Mouse (Mus musculus) thymus, postnatal 14 days (tissue): Measurements from ENCODE around the gene Yaf2.
"Not testable (repeated sequence)": the region's sequence is repeated elsewhere in the genome, so short reads cannot be mapped to it uniquely, and the experiment has no call there.

Source experiments
- DNase-seq: peaks from one replicate; pipeline ENCODE4 v3.0.0; 2021

The Yaf2 gene

GRCm38 (mm10) chr15:93251553-93252250 is 85.0 kb downstream of the Yaf2 start:
- peak; percentile 27 for DNase-seq

- DNase-seq = no peak
Observed at GRCm38 (mm10) chr15:93243202-93243601, 93.5 kb downstream of the Yaf2 start.

DNA sequence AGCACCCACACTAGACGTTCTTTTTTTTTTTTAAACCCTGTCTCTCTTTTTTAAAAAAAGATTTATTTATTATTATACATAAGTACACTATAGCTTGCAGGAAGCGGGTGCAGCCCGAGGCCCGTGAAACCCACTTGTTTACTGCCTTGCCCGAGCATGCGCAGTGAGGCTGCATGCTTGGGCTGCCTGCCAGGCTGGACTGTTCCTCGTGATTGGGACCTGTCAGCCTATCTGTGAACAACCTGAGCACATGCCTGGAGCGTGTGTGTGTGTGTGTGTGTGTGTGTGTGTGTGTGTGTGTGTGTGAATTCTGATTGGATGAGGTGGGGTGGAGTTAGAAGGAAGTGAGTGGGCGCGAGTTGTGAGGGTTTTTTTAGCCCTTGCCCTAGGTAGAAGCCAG is 100.3 kb downstream of the Yaf2 start:
- not testable (repeated sequence) for DNase-seq
